Mouse (Mus musculus) cerebellum, adult (tissue): Measurements from ENCODE around the gene Ostf1.

Experiments used
- ATAC-seq: cut with Nextera tagmentation; 2 replicates; pipeline ENCODE4 v1.9.2; 2017; ENCODE audit warnings: mild to moderate bottlenecking, moderate library complexity, mixed read lengths; ENCODE audit not compliant: insufficient number of reproducible peaks, low FRiP score, low TSS enrichment

Ostf1 gene

DNA sequence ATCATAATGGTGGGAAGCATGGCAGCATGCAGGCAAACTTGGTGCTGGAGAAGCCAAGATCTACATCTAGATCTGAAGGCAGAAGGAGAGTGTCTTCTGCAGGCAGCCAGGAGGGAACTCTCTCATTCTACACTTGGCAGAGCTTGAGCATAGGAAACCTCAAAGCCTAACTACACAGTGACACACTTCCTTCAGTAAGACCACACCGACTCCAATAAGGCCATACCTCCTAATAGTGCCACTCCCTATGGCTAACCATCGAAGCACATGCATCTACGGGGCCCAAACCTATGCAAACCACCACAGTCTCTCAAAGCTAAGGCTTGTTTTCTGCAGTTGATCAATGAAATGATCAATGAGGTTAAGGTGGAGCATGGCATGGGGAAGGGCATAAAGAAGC lies 55.7 kb downstream of the Ostf1 start:
- no peak for ATAC-seq

DNA sequence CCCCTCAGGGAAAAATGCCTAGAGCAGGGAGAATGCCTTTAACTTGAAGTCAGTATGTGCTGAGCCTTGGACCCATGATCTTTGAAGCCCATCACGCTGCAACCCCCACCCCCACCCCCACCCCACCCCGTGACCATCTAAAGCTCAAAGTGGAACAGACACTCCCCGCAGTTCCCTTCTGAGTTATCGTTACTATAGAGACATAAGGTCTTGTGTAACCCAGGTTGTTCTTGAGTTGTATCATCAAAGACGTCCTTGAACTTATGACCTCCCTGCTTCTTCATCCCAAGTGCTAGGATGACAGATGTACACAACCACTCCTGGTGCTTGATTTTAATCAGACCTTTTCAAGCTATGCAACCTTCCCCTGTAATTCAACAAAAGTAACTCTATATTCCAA lies 57.7 kb downstream of the Ostf1 start:
- no peak for ATAC-seq

GRCm38 (mm10) chr19:18573443-18573842 lies 58.2 kb downstream of the Ostf1 start:
- no peak for ATAC-seq

DNA sequence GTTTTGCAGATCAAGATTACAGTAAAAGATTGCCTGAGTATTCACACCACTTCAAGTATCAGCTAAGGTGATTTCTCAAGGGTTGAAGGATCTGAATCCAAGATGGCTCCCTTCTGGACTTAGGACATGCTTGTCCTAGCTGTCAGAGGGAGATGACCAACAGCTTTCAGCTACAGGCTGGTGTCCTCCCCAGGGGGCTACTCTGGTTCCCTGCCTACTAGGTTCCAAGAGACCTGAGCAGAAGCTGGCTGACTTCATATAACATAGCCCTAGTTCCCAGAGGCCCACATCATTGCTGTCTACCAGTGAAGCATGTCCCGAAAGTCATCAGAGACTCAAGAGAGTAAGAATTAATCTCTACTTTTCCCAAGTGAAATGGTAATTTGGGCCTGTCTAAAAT lies 62.1 kb downstream of the Ostf1 start:
- ATAC-seq: no peak

DNA sequence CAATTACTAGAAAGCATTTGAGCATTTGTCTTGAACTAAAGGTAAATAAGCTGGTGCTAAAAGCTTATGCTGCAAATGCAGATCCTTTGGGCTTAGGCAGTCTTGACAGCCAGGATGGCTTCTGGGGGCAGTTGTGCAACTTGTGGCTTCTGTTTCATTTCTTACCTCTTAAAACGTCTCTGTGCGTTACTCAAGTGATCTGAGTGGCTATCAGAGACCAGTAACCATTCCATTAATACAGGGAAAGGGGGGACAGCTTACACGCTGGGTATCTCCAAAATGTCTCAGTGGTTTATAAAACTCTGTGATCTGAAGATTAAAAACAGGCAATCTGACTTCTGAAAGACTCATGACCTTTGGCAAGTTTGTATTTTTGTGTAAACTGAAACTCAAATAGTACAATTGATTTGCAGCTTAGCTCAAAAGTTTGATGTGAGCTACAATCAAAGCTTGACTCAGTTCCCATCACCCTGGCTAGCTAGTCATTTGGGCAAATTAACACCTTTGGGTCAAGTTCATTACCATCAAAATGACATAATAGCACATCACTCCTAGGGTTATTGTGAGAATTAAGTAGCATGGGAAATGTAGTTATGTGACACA lies 62.7 kb downstream of the Ostf1 start:
- no peak for ATAC-seq

DNA sequence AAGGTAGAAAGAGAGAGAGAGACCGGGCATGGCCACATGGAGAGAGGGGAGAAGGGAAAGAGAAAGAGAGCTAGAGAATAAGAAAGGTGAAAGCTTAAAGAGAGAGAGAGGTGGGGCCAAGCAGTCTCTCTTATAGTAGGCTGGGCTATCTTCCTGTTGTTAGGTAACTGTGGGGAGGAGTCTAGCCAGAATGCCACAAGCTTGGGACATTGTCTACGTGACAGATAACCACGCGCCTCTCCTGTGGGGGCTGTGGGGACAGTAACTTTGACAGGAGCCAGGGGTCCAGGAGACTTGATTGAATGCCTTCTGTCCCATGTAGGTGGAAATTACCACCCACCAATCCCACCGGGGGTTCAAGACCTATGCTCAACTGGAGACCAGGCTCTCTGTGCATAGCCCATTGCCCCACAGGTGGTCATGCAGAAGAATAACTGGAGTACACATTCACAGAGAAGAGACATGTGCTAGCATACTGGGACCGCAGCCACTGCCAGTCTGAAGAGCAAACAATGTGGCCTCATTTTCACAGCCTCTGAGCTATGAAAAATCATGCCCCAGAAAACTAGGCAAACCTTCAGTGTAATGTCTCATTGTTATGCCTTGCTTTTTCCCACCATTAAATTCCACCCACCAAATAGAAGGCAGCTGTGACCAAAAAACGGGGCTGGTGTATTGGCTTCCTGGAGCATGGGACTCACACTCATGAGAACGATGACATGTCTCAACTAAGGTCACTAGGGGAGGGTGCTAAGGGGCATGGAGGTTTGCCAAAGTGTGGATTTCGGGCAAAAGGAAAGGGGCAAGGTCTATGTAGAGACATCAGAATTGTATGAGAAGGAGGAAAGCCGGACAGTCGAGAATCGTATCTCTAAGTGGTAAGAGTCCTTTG lies 63.4 kb downstream of the Ostf1 start:
- no peak for ATAC-seq

DNA sequence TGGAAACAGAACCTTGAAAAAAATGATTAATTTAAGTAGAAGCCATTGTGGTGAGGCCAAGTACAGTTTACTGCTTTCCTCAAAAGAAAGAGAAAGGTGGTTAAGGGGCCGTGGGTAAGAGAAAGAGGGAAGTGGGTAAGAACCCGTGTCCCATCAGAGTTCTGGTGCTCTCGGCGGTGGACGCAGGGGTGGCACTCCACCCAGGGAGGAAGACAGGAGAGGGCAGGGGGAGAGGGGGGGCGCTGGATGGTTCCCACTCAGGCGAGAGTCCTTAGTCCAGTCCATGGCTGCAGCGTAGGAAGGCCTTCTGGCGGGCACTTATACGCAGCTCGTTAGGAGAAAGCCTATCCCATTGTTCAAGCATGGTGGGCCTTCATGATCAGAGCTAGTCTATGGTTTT lies 64.1 kb downstream of the Ostf1 start:
- ATAC-seq: no peak

DNA sequence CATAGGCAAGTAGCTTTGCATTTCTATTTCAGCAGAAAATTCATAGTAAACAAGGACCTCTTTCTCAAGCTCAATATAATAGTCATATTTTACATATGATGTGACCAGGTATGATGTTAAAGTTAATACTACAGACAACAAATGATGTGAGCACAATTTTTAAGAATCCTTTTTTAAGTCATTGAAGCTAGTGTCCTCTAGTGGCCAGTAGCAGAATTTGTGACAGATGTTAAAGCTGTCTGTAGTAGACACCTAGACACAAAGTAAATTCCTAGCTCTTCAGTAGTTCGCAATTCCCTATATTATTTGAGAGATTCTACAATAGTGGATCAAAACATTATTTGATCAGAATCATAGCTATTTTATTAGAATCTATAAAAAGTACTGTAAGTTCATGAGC lies 73.9 kb downstream of the Ostf1 start:
- ATAC-seq: no peak

DNA sequence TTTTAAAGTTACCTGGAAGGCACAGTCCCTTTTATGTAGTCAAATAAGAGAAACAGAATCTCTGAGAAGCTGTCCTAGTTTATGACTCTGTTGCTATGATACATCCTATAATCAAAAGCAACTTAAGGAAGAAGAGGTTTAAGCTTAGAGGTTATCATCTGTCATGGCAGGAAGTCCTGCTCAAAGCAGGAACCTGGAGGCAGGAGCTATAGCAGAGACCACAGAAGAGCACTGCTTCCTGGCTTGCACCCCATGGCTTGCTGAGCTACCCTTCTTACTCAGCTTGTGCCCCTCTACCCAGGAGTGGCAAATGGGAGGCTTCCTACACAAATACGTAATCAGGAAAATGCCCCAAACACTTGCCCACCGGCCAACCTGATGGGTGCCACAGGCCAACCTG lies 76.0 kb downstream of the Ostf1 start:
- ATAC-seq: no peak

GRCm38 (mm10) chr19:18548668-18549067 lies 83.0 kb downstream of the Ostf1 start:
- no peak for ATAC-seq
